Mouse (Mus musculus) heart, embryonic 10.5 days (tissue): Measurements from ENCODE around the gene Barx1. TPM values are rescaled to one million over a fixed set of nuclear protein-coding genes. Genes with fewer than 3 reads are reported as not detected.

Source experiments
- DNase-seq: peaks from one replicate; pipeline ENCODE4 v3.0.0-alpha.2; 2017; ENCODE audit warnings: low spot score
- H3K27ac ChIP-seq: fragments of 300-500 bp; sonication (generic); 2 replicates; pipeline ENCODE4 v1.5.1; 2016; ENCODE audit warnings: mild to moderate bottlenecking
- H3K27me3 ChIP-seq: fragments of 300-500 bp; sonication (generic); 2 replicates; pipeline ENCODE4 v1.6.1; 2016; ENCODE audit warnings: mild to moderate bottlenecking; ENCODE audit not compliant: poor library complexity, insufficient read depth, severe bottlenecking
- H3K36me3 ChIP-seq: fragments of 300-500 bp; sonication (generic); 2 replicates; pipeline ENCODE4 v1.6.1; 2016; ENCODE audit warnings: mild to moderate bottlenecking, moderate library complexity
- H3K4me1 ChIP-seq: fragments of 300-500 bp; sonication (generic); 2 replicates; pipeline ENCODE4 v1.6.1; 2016; ENCODE audit warnings: mild to moderate bottlenecking
- H3K4me3 ChIP-seq: fragments of 300-500 bp; sonication (generic); 2 replicates; pipeline ENCODE4 v1.5.1; 2016; ENCODE audit warnings: mild to moderate bottlenecking, moderate library complexity
- H3K9me3 ChIP-seq: fragments of 300-500 bp; sonication (generic); 2 replicates; pipeline ENCODE4 v1.6.1; 2016; ENCODE audit warnings: mild to moderate bottlenecking, moderate library complexity
- WGBS: fragments of 180-500 bp; shearing (Covaris S2); methylation state at CpG from one replicate; pipeline ENCODE4 v1.1.7; 2016; 5-methylcytosine and 5-hydroxymethylcytosine counted together
- polyA plus RNA-seq: library from polyadenylated mRNA; unstranded; fragments of >200 nt; fragmentation: Nextera tagmentation; extraction: Ambion mirVana; gene quantifications from 2 replicates; pipeline ENCODE4 v1.2.1, GENCODE M21; 2016

The Barx1 gene
- polyA plus RNA-seq, result 2.6 and 11.7 TPM in 2 replicates

DNA sequence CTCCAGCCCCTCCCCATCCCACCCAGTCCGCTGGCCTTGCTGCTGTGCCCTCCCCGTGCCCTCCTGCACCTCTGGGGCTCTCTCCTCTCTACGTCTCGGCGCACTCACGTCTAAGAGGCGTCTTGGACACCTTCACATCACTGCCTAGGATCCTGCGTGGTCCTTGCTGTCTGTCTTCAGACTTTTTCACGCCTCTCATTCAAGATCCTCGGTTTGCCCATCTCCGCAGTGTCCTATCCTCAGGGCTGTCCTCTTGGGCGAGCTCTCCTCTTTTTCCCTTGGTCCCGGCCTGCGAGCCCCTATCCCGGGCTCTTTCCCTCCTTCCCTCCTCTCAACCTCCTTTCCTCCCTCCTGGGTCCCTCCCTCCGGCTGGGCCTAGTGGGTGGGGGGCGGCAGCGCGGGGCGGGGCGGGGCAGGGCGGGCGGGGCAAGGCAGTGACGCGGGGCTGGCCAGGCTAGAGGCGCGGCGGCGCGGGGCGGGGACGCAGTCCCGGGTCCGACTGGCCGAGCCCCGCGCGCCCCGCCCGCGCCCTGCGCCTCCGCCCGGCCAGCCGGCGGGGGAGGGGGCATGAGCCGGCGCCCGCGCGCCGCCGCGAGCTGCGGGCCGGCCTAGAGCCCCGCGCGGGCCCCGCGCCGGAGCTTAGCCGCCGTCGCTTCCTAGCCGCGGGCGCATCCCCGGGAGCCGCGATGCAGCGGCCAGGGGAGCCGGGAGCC lies at the start of gene Barx1:
Barx1 (plus strand) TSS at position 568 of the 713 bp plus-strand sequence.
- Histone ChIP-seq H3K4me3 (peak within 1 kb of the TSS; percentile 62), H3K9me3 (no peaks in the 10 kb centered on the region), H3K36me3 (no peaks in the 10 kb centered on the region), H3K27me3 (peaks cover 100% of the 10 kb centered on the region), H3K27ac (peak within 1 kb of the TSS; percentile 69), H3K4me1 (peaks cover 53% of the 10 kb centered on the region)
- DNase-seq, result no peak
- 2% methylated on average over 61 of the region's 73 CpGs for WGBS

- DNase-seq, result no peak
- H3K9me3 ChIP-seq, result peaks cover 10% of the 10 kb centered on the region
- H3K4me1 ChIP-seq, result no peaks in the 10 kb centered on the region
- H3K27ac ChIP-seq, result no peak overlapping the region
- H3K27me3 ChIP-seq, result no peaks in the 10 kb centered on the region
- H3K36me3 ChIP-seq, result peaks cover 4% of the 10 kb centered on the region; the same call in 1 of the 2 replicates
- 96% methylated on average over 2 of the region's 2 CpGs for WGBS
- H3K4me3 ChIP-seq, result no peak overlapping the region
Measured at GRCm38 (mm10) chr13:48614525-48614924, 48.3 kb upstream of the Barx1 start.

GRCm38 (mm10) chr13:48617774-48618173 lies 45.0 kb upstream of the Barx1 start:
- Histone ChIP-seq H3K4me1 (no peaks in the 10 kb centered on the region), H3K9me3 (peaks cover 10% of the 10 kb centered on the region), H3K4me3 (no peak overlapping the region), H3K27ac (no peak overlapping the region), H3K27me3 (no peaks in the 10 kb centered on the region), H3K36me3 (peaks cover 4% of the 10 kb centered on the region; the same call in 1 of the 2 replicates)
- DNase-seq, result no peak

DNA sequence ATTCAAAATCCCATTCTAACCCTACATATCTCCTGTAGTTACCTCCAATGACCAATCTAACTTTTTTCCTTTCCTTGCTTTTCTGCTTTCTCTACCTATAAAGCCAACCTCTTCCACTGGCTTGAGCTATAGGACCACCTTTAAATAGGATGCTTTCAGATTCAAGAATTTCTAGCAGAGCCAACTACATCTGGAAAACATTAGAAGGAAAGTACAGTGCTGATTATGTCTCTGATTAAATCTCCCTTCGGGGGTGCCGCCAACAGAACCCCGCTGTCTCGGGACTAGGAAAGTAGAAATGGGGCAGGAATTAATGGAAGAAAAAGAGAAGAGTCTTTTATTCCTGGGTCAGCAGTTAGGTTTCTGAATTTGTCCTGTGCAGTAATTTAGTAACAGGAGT lies 43.9 kb upstream of the Barx1 start:
- Histone ChIP-seq H3K27ac (no peak overlapping the region), H3K36me3 (peaks cover 4% of the 10 kb centered on the region; the same call in 1 of the 2 replicates), H3K4me3 (no peak overlapping the region), H3K27me3 (no peaks in the 10 kb centered on the region), H3K4me1 (no peaks in the 10 kb centered on the region), H3K9me3 (peaks cover 10% of the 10 kb centered on the region)
- no peak for DNase-seq
- 75% methylated on average over 4 of the region's 4 CpGs for WGBS

DNA sequence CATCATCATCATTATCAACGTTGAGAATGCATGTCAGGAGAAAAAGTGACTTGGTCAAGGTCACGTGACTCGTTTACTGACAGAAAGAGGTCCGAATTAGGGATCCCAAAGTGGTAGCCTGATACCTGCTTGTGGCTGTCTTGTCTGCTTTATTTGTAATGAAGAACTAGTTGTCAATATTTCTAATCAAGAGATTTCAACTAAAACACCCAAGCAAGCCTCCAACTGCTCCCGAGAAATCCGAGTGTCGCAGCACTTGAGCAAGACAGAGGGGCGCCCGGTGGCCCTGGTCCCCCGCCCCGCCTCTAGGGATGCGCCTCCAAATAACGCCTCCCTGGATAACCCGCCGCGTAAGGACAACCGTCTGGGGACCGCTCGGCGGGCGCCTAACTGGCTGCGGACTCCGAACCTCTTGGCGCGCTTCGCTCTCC lies 37.8 kb upstream of the Barx1 start:
- peaks cover 6% of the 10 kb centered on the region; the same call in 1 of the 2 replicates for H3K27me3 ChIP-seq
- WGBS, result 4% methylated on average over 26 of the region's 26 CpGs

GRCm38 (mm10) chr13:48625433-48626184 lies 37.2 kb upstream of the Barx1 start, which contains the start of gene Ptpdc1:
Gene Ptpdc1, minus strand, starts transcription at chr13:48625664.
- Histone ChIP-seq H3K27me3 (peaks cover 6% of the 10 kb centered on the region; the same call in 1 of the 2 replicates), H3K9me3 (no peaks in the 10 kb centered on the region), H3K4me3 (peak within 1 kb of the TSS; percentile 79), H3K27ac (peak within 1 kb of the TSS; percentile 92), H3K4me1 (peaks cover 7% of the 10 kb centered on the region; the same call in 1 of the 2 replicates), H3K36me3 (no peaks in the 10 kb centered on the region)
- WGBS, result 2% methylated on average over 76 of the region's 76 CpGs
- DNase-seq, result peak; percentile 95

More for the DNA sequence above, 37.8 kb upstream of the Barx1 start:
- no peak for DNase-seq
- Histone ChIP-seq H3K9me3 (no peaks in the 10 kb centered on the region), H3K4me3 (peak overlapping the region; percentile 79), H3K36me3 (no peaks in the 10 kb centered on the region), H3K27ac (peak overlapping the region; percentile 92), H3K4me1 (peaks cover 7% of the 10 kb centered on the region; the same call in 1 of the 2 replicates)

- DNase-seq, result no peak
Measured at GRCm38 (mm10) chr13:48631691-48632090, 31.1 kb upstream of the Barx1 start.

DNA sequence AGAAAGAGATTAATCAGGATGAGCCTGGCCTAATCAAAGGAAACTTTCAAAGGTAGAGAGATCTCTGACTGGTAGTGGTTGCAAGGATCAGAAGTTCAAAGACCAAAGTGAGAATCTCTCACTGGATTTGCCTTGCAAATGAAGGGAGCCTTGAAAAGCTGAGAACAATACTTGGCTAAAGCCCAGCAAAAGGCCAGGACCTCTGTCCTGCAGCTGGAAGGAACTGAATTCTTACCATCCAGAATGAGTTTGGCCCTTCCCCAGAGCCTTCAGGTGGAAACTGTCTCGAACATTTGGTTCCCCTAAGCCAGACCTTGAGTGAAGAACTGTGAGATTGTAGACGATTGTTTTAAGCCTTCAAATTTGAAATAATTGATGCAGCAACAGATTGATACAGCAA lies 25.1 kb upstream of the Barx1 start:
- Histone ChIP-seq H3K4me1 (no peaks in the 10 kb centered on the region), H3K36me3 (no peaks in the 10 kb centered on the region), H3K9me3 (no peaks in the 10 kb centered on the region), H3K27ac (no peak overlapping the region), H3K27me3 (peaks cover 8% of the 10 kb centered on the region; the same call in 1 of the 2 replicates), H3K4me3 (no peak overlapping the region)
- no peak for DNase-seq
- 51% methylated on average over 2 of the region's 2 CpGs for WGBS

More at GRCm38 (mm10) chr13:48631691-48632090, 31.1 kb upstream of the Barx1 start:
- Histone ChIP-seq H3K27me3 (peaks cover 9% of the 10 kb centered on the region; the same call in 1 of the 2 replicates), H3K4me1 (no peaks in the 10 kb centered on the region), H3K4me3 (no peak overlapping the region), H3K27ac (no peak overlapping the region), H3K9me3 (no peaks in the 10 kb centered on the region), H3K36me3 (no peaks in the 10 kb centered on the region)
- WGBS, result 71% methylated on average over 5 of the region's 5 CpGs

DNA sequence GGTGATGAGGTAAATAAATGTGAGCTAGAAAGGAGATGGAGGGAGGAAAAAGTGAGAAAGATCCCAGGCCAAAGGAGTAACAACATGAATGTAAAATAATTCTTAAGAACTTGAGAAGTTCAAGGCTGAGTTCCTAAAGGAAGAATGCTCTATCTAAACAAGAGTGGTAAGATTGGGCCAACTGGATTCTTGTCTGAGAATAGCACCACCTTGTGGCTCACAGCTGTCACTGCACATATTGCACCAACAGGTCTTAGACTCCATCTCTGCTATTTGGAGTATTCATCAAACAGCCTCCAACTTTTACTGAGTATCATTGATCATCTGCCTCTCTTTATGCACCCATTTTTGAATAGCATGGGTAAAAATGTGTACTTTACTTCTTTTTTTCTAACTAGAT lies 23.2 kb upstream of the Barx1 start:
- Histone ChIP-seq H3K36me3 (no peaks in the 10 kb centered on the region), H3K9me3 (no peaks in the 10 kb centered on the region), H3K4me1 (no peaks in the 10 kb centered on the region), H3K4me3 (no peak overlapping the region), H3K27ac (no peak overlapping the region), H3K27me3 (peaks cover 8% of the 10 kb centered on the region; the same call in 1 of the 2 replicates)
- DNase-seq, result no peak

GRCm38 (mm10) chr13:48643072-48643471 lies 19.7 kb upstream of the Barx1 start:
- DNase-seq, result peak; percentile 19
- H3K36me3 ChIP-seq, result no peaks in the 10 kb centered on the region
- no peak overlapping the region for H3K27ac ChIP-seq
- H3K4me3 ChIP-seq, result no peak overlapping the region
- no peaks in the 10 kb centered on the region for H3K27me3 ChIP-seq
- no peaks in the 10 kb centered on the region for H3K9me3 ChIP-seq
- H3K4me1 ChIP-seq, result no peaks in the 10 kb centered on the region
- WGBS, result 83% methylated on average over 6 of the region's 6 CpGs

DNA sequence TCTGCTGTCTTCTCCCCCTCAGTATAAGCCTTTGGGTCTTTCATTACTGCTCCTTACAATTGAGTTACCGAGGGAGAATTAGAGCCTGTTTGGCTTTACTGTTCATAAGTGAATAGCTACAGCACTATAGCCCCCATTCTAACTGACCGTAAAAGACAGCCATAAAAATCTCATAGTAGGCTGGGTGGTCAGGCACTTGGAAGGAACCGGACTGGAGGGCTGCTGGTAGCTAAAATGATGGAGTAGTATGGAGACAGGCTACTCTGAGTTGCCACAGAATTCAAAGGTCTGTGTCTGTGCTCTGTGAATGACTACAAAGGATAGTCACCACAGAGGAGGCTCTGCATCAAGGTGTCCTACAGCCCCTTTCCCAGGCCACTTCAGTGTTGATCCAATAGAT lies 18.8 kb upstream of the Barx1 start:
- no peak overlapping the region for H3K27ac ChIP-seq
- no peaks in the 10 kb centered on the region for H3K27me3 ChIP-seq
- no peaks in the 10 kb centered on the region for H3K9me3 ChIP-seq
- no peaks in the 10 kb centered on the region for H3K4me1 ChIP-seq
- WGBS, result 84% methylated on average over 3 of the region's 3 CpGs
- no peaks in the 10 kb centered on the region for H3K36me3 ChIP-seq
- DNase-seq, result peak; percentile 54
- H3K4me3 ChIP-seq, result no peak overlapping the region

DNA sequence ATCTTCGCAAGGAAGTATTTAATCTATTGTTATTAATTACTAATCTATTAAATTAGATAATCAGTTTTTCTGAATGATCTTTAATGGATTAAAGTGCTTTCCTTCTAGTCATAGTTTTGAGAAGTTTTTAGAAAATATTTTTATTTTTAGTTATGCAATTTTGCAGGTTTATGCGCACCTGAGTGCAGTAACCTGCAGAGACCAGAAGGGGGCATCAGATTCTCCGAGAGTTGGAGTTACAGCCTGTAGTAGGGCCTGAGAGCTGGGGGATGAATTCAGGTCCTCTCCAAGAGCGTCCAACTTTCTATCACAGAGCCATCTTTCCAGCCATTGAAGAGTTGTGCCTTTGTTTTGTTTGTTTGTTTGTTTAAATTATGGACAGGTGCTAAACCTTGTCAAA lies 16.1 kb upstream of the Barx1 start:
- H3K9me3 ChIP-seq, result no peaks in the 10 kb centered on the region
- no peaks in the 10 kb centered on the region for H3K36me3 ChIP-seq
- no peak overlapping the region for H3K4me3 ChIP-seq
- no peaks in the 10 kb centered on the region for H3K4me1 ChIP-seq
- no peak for DNase-seq
- no peak overlapping the region for H3K27ac ChIP-seq
- WGBS, result 85% methylated on average over 4 of the region's 4 CpGs
- H3K27me3 ChIP-seq, result peaks cover 1% of the 10 kb centered on the region

- Histone ChIP-seq H3K36me3 (no peaks in the 10 kb centered on the region), H3K27ac (no peak overlapping the region), H3K4me1 (peaks cover 3% of the 10 kb centered on the region; the same call in 1 of the 2 replicates), H3K27me3 (peaks cover 39% of the 10 kb centered on the region), H3K9me3 (no peaks in the 10 kb centered on the region), H3K4me3 (no peak overlapping the region)
- DNase-seq, result no peak
- WGBS, result 0% methylated on average over 1 of the region's 1 CpGs
Measured at GRCm38 (mm10) chr13:48650615-48651014, 12.2 kb upstream of the Barx1 start.
